10 mouse cellular contexts compared by ENCODE assay signal in the genomic region with DNA sequence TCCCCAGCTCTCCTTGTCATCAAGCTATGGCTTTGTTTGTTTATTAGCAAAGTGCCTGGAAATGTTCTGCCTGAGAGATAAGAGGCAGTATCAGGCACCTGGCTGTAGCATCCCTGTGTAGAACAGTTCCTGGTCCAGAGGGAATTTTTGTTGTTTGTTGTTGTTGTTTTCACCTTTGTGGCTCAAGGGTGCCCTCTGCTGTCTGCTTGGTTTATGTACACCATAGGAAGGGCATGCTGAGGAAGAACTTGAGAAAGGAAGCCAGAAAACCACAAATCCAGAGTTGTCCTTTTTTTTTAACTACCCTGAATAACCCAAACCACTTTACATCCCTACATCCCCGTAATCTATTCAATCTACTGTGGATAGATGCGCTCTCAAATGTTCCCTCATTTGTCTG.
DNase-seq lines count a peak whose midpoint lies in the region; ATAC-seq and TF ChIP-seq lines count a peak whose summit lies in the region.
"Had no signal": no experiment of that assay in that cellular context is flagged by ENCODE, and none has a peak within 500 bp of the region (broad histone marks: within the 10 kb centered on the region; RNA-seq: fewer than 3 reads in every experiment).

No protein-coding gene starts in this region.

- no peak overlapping the region for H3K27ac ChIP-seq in forebrain, embryonic 11.5 days (ENCODE audit: low read depth, low read length)
- no peak overlapping the region; the same call in 1 of the 2 replicates for H3K27ac ChIP-seq in forebrain, embryonic 13.5 days
- no peak overlapping the region for H3K27ac ChIP-seq in lung, postnatal 0 days (ENCODE audit: low read length)
- H3K27ac ChIP-seq in bone marrow, adult 2 months (ENCODE audit: control insufficient read depth, insufficient read depth, low read depth, low read length, poor library complexity), result no peak overlapping the region
- H3K27ac ChIP-seq: forebrain, embryonic 10.5 days had no signal

- H3K9me3 ChIP-seq in forebrain, embryonic 11.5 days (ENCODE audit: control insufficient read depth, low read length), result no peaks in the 10 kb centered on the region
- no peaks in the 10 kb centered on the region for H3K9me3 ChIP-seq in forebrain, embryonic 13.5 days (replicated peaks)
- H3K9me3 ChIP-seq in lung, postnatal 0 days (ENCODE audit: low read length), result no peaks in the 10 kb centered on the region
- H3K9me3 ChIP-seq: forebrain, embryonic 10.5 days had no signal

- TF ChIP-seq CTCF in lung, postnatal 0 days (IDR thresholded peaks at IDR 0.05), result peak; percentile 55
- TF ChIP-seq CTCF in bone marrow, adult 2 months (IDR thresholded peaks at IDR 0.05; ENCODE audit: control insufficient read depth, insufficient read depth, low read length), result 0 out of 2 replicates have a peak, but pooled peaks have one; percentile 22

- DNase-seq in forebrain, embryonic 11.5 days (ENCODE audit: low spot score), result peak; percentile 65
- peak; percentile 19 for DNase-seq in lung, postnatal 0 days (ENCODE audit: low spot score)
- DNase-seq in lung, adult 18-20 months, result no peak
- no peak for DNase-seq in heart, postnatal 4 days
- DNase-seq in frontal cortex, postnatal 14 days (ENCODE audit: low spot score in 2 of 2), result no peak
- DNase-seq: heart, postnatal 36 days had no signal

- TF ChIP-seq POLR2A in bone marrow, adult 2 months (IDR thresholded peaks at IDR 0.05; ENCODE audit: borderline replicate concordance, control insufficient read depth, low read depth, low read length), result no peak

- no peak overlapping the region for H3K4me3 ChIP-seq in forebrain, embryonic 11.5 days (ENCODE audit: low read depth, low read length)
- no peak overlapping the region for H3K4me3 ChIP-seq in forebrain, embryonic 13.5 days
- no peak overlapping the region for H3K4me3 ChIP-seq in lung, postnatal 0 days (ENCODE audit: low read depth, low read length)
- H3K4me3 ChIP-seq in bone marrow, adult 2 months (replicated peaks; ENCODE audit: control insufficient read depth, low read depth, low read length), result no peak overlapping the region
- H3K4me3 ChIP-seq: forebrain, embryonic 10.5 days had no signal

- no peak for TF ChIP-seq EP300 in lung, postnatal 0 days (IDR thresholded peaks at IDR 0.05)

- WGBS in forebrain, embryonic 11.5 days, result 82% methylated on average over 2 of the region's 2 CpGs
- WGBS in forebrain, embryonic 13.5 days, result 68% methylated on average over 2 of the region's 2 CpGs
- 59% methylated on average over 2 of the region's 2 CpGs for WGBS in lung, postnatal 0 days
- WGBS in bone marrow, adult 2 months, result 26% methylated on average over 2 of the region's 2 CpGs

- no peaks in the 10 kb centered on the region for H3K36me3 ChIP-seq in forebrain, embryonic 11.5 days (ENCODE audit: control insufficient read depth, insufficient read depth, low read length)
- no peaks in the 10 kb centered on the region for H3K36me3 ChIP-seq in forebrain, embryonic 13.5 days (ENCODE audit: poor library complexity, severe bottlenecking)
- no peaks in the 10 kb centered on the region for H3K36me3 ChIP-seq in lung, postnatal 0 days (ENCODE audit: insufficient read depth, low read length)
- H3K36me3 ChIP-seq: forebrain, embryonic 10.5 days had no signal

- H3K27me3 ChIP-seq in forebrain, embryonic 11.5 days (ENCODE audit: control insufficient read depth, insufficient read depth, low read length), result no peaks in the 10 kb centered on the region
- no peaks in the 10 kb centered on the region for H3K27me3 ChIP-seq in forebrain, embryonic 13.5 days
- H3K27me3 ChIP-seq in lung, postnatal 0 days (replicated peaks; ENCODE audit: insufficient read depth, low read length), result no peaks in the 10 kb centered on the region

- H3K4me2 ChIP-seq in forebrain, embryonic 11.5 days (ENCODE audit: low read depth, low read length, severe bottlenecking), result no peak overlapping the region
- H3K4me2 ChIP-seq in forebrain, embryonic 13.5 days, result no peak overlapping the region
- no peak overlapping the region for H3K4me2 ChIP-seq in lung, postnatal 0 days (replicated peaks; ENCODE audit: low read depth, low read length)

- peaks cover 4% of the 10 kb centered on the region; the same call in 1 of the 2 replicates for H3K4me1 ChIP-seq in forebrain, embryonic 11.5 days (replicated peaks; ENCODE audit: control insufficient read depth, insufficient read depth, low read length)
- peaks cover 21% of the 10 kb centered on the region for H3K4me1 ChIP-seq in forebrain, embryonic 13.5 days
- H3K4me1 ChIP-seq in lung, postnatal 0 days (ENCODE audit: insufficient read depth, low read depth, low read length), result no peaks in the 10 kb centered on the region
- no peaks in the 10 kb centered on the region for H3K4me1 ChIP-seq in bone marrow, adult 2 months (ENCODE audit: control insufficient read depth, insufficient read depth, low read length)

- ATAC-seq in forebrain, embryonic 11.5 days (replicated peaks; ENCODE audit: low FRiP score), result no peak
- no peak for ATAC-seq in forebrain, embryonic 13.5 days
- no peak for ATAC-seq in lung, postnatal 0 days
- ATAC-seq in megakaryocyte, adult 5-6 weeks (ENCODE audit: poor library complexity, severe bottlenecking), result peak; percentile 71

- H3K9ac ChIP-seq in forebrain, embryonic 11.5 days (ENCODE audit: low read length), result no peak overlapping the region
- H3K9ac ChIP-seq in forebrain, embryonic 13.5 days, result no peak overlapping the region
- no peak overlapping the region for H3K9ac ChIP-seq in lung, postnatal 0 days (replicated peaks; ENCODE audit: low read depth)

Comparison
In these comparisons a context has a peak if more than half of its experiments do, and no peak if none do; other contexts are left out.
1. DNase-seq: peak in forebrain, embryonic 11.5 days (single experiment) and lung, postnatal 0 days (single experiment); none in lung, adult 18-20 months (0 of 2), heart, postnatal 4 days (single experiment) and frontal cortex, postnatal 14 days (0 of 2).